Mouse (Mus musculus) small intestine, adult 2 months (tissue): ENCODE measurements at regions not wholly inside any gene's neighbourhood (a gene's known extent, or its start where the extent isn't known, plus 50 kb on each side); places are given as distances from the start of the nearest gene placed in this dataset.

ENCODE experiments used
- CTCF ChIP-seq: fragments of 200-500 bp; IDR thresholded peaks from 2 replicates; pipeline ENCODE4 v1.5.1; 2012; ENCODE audit warnings: low read depth, mild to moderate bottlenecking, control low read depth, inconsistent platforms, low read length, moderate library complexity, mixed read lengths; ENCODE audit not compliant: insufficient replicate concordance, insufficient read length; ENCODE audit errors: extremely low read depth
- POLR2A ChIP-seq: fragments of 200-500 bp; IDR thresholded peaks from 2 replicates; pipeline ENCODE4 v1.6.1; 2012; ENCODE audit warnings: low read depth, mild to moderate bottlenecking, control low read depth, inconsistent platforms, low read length, moderate library complexity

DNA sequence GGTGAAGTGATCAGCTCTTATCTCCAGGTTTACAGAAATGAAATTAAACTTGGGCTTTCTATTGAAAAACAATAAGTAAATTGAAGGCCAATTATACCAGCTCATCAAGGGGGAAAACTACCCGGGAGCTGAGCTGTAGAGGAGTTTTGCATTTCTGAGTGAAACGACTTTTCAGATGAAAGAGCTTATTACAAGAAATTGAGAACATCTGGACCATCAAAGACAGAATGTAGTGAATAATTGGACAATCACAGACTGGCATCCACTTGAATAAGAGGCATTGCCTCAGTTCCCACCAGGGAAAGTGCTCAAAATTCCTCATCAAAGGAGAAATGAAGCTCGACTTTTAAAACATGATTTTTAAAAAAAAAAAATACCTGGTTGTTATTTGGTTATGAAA, 675.7 kb upstream of the Auts2 start:
- TF ChIP-seq CTCF (no peak), POLR2A (no peak)
